Mouse (Mus musculus): ENCODE data around the gene Zfp740. TPM values are rescaled to one million over a fixed set of nuclear protein-coding genes. Genes with fewer than 3 reads are reported as not detected.

Zfp740 gene
- polyA plus RNA-seq, 1 experiment from 2014 or later = 28.4 TPM

DNA sequence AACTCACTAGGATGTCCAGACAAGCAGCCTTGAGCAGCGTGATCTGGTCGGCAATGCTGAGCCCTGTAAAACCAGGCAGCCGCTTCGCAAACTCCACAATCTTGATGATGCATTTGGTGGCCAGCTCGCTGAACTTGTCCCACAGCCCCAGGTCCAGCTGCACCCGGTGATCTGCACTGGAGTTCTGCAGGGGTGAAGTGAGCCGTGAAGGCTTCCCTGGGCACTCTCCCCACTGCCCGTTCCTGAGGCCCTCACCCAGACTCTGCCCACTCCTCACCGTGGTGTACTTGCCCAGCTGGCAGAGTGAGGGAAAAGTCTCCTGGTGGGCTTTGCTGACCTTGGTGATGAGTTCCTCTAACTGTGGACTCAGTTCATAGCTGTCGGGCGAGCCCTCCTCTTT, 36.8 kb downstream of the Zfp740 start:
- peaks cover 8 to 13% of the 10 kb centered on the region in 2 experiments; a peak in 3 of 4 replicates for H3K4me1 ChIP-seq (ENCODE audit: control insufficient read depth in 2 of 2, insufficient read depth in 2 of 2, low read length in 2 of 2)
- H3K9me3 ChIP-seq (ENCODE audit: control insufficient read depth, low read length) = no peaks in the 10 kb centered on the region
- peaks cover 31% of the 10 kb centered on the region for H3K27me3 ChIP-seq (ENCODE audit: control insufficient read depth, insufficient read depth, low read length)
- WGBS = 65% methylated on average over 11 of the region's 11 CpGs
- H3K27ac ChIP-seq (replicated peaks in 1 of 2; ENCODE audit: control insufficient read depth in 1 of 2, insufficient read depth in 1 of 2, low read depth in 2 of 2, low read length in 2 of 2) = no peak overlapping the region
- H3K36me3 ChIP-seq (ENCODE audit: control insufficient read depth, insufficient read depth, low read length) = peaks cover 10% of the 10 kb centered on the region; the same call in 1 of the 2 replicates
- H3K4me2 ChIP-seq (ENCODE audit: low read length) = no peak overlapping the region
- no peak for ATAC-seq (ENCODE audit: insufficient number of reproducible peaks, insufficient read depth, low FRiP score, low read depth)
- H3K4me3 ChIP-seq (ENCODE audit: control insufficient read depth in 1 of 2, insufficient read depth in 1 of 2, low read depth in 1 of 2, low read length in 2 of 2) = no peak overlapping the region
- no peak overlapping the region for H3K9ac ChIP-seq (ENCODE audit: low read length)

DNA sequence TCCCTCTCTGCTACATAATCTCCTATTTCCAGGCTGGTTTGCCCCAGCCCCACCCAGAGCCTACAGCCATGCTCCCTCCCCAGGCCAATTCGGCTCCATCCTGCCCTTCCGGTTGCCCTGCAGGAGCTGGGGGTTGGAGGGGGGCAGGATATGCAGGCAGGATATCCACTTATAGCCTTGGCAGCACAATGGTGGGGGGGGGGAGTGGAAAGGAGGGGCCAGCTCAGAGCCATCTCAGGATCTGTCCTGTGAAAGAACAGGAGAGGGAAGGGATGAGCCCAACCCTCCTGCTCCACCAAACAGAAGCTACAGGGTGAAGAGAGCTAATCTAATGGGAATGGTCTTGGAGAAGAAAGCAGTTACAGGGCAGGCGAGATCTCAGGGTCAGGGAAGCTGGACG, 37.6 kb downstream of the Zfp740 start:
- no peak for ATAC-seq (ENCODE audit: insufficient number of reproducible peaks, insufficient read depth, low FRiP score, low read depth)
- Histone ChIP-seq H3K27ac (replicated peaks in 1 of 2; ENCODE audit: control insufficient read depth in 1 of 2, insufficient read depth in 1 of 2, low read depth in 2 of 2, low read length in 2 of 2) (peak overlapping the region in 1 of 2 experiments; percentile 57; a peak in 1 of 4 replicates), H3K9ac (ENCODE audit: low read length) (no peak overlapping the region), H3K4me3 (ENCODE audit: control insufficient read depth in 1 of 2, insufficient read depth in 1 of 2, low read depth in 1 of 2, low read length in 2 of 2) (no peak overlapping the region), H3K36me3 (ENCODE audit: control insufficient read depth, insufficient read depth, low read length) (peaks cover 9% of the 10 kb centered on the region; the same call in 1 of the 2 replicates), H3K4me1 (ENCODE audit: control insufficient read depth in 2 of 2, insufficient read depth in 2 of 2, low read length in 2 of 2) (peaks cover 10 to 16% of the 10 kb centered on the region in 2 experiments; a peak in 3 of 4 replicates), H3K4me2 (ENCODE audit: low read length) (no peak overlapping the region), H3K9me3 (ENCODE audit: control insufficient read depth, low read length) (no peaks in the 10 kb centered on the region), H3K27me3 (ENCODE audit: control insufficient read depth, insufficient read depth, low read length) (peaks cover 39% of the 10 kb centered on the region)
- WGBS = 71% methylated on average over 4 of the region's 4 CpGs

DNA sequence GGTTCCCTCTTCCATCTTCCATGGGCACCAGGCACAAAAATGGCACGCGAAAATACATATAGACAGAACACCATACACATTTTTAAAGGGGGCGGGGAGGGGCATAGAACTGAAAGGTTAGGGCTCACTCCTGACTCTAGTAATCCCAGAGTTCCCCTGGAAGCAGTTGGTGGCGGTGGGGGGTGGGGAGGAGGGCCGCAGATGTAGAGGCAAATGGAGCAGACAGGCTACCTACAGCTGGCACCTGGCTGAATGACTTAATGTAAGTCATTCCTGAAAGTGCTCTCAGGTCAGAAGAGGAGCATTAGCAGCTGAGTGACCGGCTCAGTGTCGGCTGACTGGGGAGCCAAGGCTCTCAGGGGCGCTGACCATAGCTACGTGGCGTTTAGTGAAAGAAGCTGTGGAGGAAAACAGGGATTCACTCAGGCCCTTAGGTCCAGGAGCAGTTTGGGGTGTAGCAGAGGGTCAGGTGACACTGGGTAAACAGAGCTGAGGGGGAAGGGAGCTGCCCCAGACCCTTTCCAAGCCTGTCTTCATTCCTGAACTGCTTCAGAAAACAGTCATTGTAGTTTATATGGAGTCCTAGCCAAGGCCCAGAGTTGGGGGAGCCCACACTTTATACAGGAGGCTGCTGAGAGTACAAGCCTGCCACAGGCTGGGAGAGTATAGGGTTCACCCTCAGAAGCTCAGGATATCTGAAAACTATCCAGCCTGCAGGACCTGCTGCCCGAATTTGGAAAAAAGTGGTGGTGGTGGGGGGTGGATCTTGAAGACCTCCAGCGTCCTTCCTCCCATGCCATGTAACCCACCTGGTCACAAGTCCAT, 39.6 kb downstream of the Zfp740 start:
- H3K4me1 ChIP-seq (ENCODE audit: control insufficient read depth in 2 of 2, insufficient read depth in 2 of 2, low read length in 2 of 2) = peaks cover 10 to 20% of the 10 kb centered on the region in 2 experiments; a peak in 3 of 4 replicates
- no peak overlapping the region for H3K9ac ChIP-seq (ENCODE audit: low read length)
- 42% methylated on average over 12 of the region's 12 CpGs for WGBS
- peak overlapping the region; percentile 98; the same call in 1 of the 2 replicates for H3K4me2 ChIP-seq (ENCODE audit: low read length)
- ATAC-seq (ENCODE audit: insufficient number of reproducible peaks, insufficient read depth, low FRiP score, low read depth) = no peak
- no peaks in the 10 kb centered on the region for H3K9me3 ChIP-seq (ENCODE audit: control insufficient read depth, low read length)
- H3K4me3 ChIP-seq (ENCODE audit: control insufficient read depth in 1 of 2, insufficient read depth in 1 of 2, low read depth in 1 of 2, low read length in 2 of 2) = no peak overlapping the region
- no peak overlapping the region for H3K27ac ChIP-seq (replicated peaks in 1 of 2; ENCODE audit: control insufficient read depth in 1 of 2, insufficient read depth in 1 of 2, low read depth in 2 of 2, low read length in 2 of 2)
- peaks cover 44% of the 10 kb centered on the region for H3K27me3 ChIP-seq (ENCODE audit: control insufficient read depth, insufficient read depth, low read length)
- H3K36me3 ChIP-seq (ENCODE audit: control insufficient read depth, insufficient read depth, low read length) = peaks cover 9% of the 10 kb centered on the region; the same call in 1 of the 2 replicates

DNA sequence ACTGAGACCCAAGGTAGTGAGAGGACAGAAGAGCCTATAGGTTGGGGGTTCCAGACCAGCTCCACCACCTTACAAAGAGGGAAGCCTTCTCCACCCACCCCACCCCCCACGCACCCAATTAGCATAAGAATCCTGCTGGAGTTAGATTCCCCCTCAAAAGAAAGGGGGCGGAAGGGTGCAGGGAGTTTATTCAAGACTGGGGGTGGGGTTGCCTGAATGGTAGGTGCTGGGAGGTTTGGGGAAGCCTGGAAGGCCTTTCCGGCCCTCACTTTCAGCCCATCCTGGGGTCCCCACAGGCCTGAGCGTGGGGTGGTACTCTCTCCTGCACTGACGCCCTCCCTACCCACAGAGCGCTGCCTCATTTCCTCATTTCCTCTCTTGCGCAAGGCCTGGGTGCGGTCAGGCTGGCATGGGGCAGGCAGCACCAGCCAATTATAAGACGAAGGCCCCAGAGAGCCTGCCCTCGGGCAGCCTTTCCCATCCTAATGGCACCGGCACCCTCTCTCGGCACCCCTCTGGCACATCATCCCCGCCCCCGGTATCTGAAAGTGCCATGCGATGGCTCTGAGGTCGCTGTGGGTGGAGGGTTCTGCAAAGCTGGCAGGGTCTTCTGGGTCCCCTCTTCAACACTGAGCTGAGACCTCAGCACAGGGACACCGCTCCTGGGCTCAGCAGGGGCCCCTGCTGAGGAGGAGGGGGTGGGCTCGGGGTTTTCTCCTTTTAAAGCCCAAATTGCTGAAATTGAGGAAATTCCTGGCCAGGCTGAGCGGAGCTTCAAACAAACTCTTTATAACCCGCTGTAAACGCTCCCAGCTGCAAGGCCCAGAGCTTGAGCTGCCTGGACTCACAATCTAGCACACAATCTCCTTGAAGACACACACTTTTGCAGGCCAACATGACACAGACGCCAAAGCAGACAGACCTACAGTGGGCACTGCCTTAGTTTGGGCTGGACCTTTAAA, 40.5 kb downstream of the Zfp740 start:
- H3K27me3 ChIP-seq (ENCODE audit: control insufficient read depth, insufficient read depth, low read length) = peaks cover 45% of the 10 kb centered on the region
- peak overlapping the region; percentile 54 for H3K9ac ChIP-seq (ENCODE audit: low read length)
- H3K9me3 ChIP-seq (ENCODE audit: control insufficient read depth, low read length) = no peaks in the 10 kb centered on the region
- no peak for ATAC-seq (ENCODE audit: insufficient number of reproducible peaks, insufficient read depth, low FRiP score, low read depth)
- H3K4me3 ChIP-seq (ENCODE audit: control insufficient read depth in 1 of 2, insufficient read depth in 1 of 2, low read depth in 1 of 2, low read length in 2 of 2) = no peak overlapping the region; a peak in 1 of 4 replicates
- 0 out of 4 replicates have a peak overlapping the region, but pooled peaks of 1 of the 2 experiments have one; percentile 12 for H3K27ac ChIP-seq (replicated peaks in 1 of 2; ENCODE audit: control insufficient read depth in 1 of 2, insufficient read depth in 1 of 2, low read depth in 2 of 2, low read length in 2 of 2)
- peaks cover 10 to 20% of the 10 kb centered on the region in 2 experiments; a peak in 3 of 4 replicates for H3K4me1 ChIP-seq (ENCODE audit: control insufficient read depth in 2 of 2, insufficient read depth in 2 of 2, low read length in 2 of 2)
- H3K4me2 ChIP-seq (ENCODE audit: low read length) = peak overlapping the region; percentile 98
- 27% methylated on average over 22 of the region's 22 CpGs for whole genome bisulfite sequencing
- peaks cover 6% of the 10 kb centered on the region; the same call in 1 of the 2 replicates for H3K36me3 ChIP-seq (ENCODE audit: control insufficient read depth, insufficient read depth, low read length)

DNA sequence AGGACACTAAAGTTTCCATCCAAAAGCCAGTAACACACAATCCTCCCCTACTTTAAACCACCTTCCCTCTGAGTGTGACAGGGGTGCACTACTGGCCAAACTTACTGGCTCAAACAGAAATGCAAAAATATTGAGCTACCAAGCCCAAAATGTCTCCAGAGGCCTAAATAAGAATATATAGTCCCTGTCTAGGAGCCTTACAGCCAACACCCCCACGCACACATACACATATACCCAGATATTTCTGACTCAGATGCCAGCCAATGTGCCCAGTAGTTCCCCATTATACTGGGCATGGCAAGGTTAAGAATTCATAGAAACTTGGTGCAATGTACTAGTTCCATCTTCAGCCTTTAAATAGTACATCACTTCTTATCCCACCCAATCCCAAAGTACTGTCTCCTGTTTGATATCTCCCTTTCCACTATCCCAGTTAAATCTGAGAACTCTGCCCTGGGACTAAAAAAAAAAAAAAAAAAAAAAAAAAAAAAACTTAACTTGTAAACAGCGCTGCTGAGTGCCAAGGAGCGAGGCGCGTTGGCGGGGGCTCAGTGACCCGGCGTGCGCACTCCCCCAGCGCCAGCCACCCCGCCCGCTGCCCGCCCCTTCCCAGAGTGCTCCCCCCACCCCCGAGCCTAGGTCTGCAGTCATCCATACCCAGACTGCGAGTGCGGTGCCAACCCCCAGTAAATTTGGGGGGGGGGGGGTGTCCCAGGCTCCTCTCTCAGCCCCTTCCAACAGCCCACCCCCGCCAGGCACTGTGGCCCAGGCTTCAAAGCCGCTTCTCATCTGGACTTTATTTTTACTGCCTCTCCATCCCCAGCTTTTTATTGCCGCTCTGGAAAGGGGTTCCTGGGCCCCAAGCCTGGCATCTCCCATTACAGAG, 41.5 kb downstream of the Zfp740 start:
- Histone ChIP-seq H3K9ac (ENCODE audit: low read length) (peak overlapping the region; percentile 76), H3K36me3 (ENCODE audit: control insufficient read depth, insufficient read depth, low read length) (no peaks in the 10 kb centered on the region), H3K4me3 (ENCODE audit: control insufficient read depth in 1 of 2, insufficient read depth in 1 of 2, low read depth in 1 of 2, low read length in 2 of 2) (peak overlapping the region; percentile 61 to 62), H3K27ac (replicated peaks in 1 of 2; ENCODE audit: control insufficient read depth in 1 of 2, insufficient read depth in 1 of 2, low read depth in 2 of 2, low read length in 2 of 2) (0 out of 4 replicates have a peak overlapping the region, but pooled peaks of 1 of the 2 experiments have one; percentile 14), H3K9me3 (ENCODE audit: control insufficient read depth, low read length) (no peaks in the 10 kb centered on the region), H3K4me1 (ENCODE audit: control insufficient read depth in 2 of 2, insufficient read depth in 2 of 2, low read length in 2 of 2) (peaks cover 18 to 27% of the 10 kb centered on the region in 2 experiments), H3K27me3 (ENCODE audit: control insufficient read depth, insufficient read depth, low read length) (peaks cover 50% of the 10 kb centered on the region), H3K4me2 (ENCODE audit: low read length) (peak overlapping the region; percentile 98)
- 9% methylated on average over 18 of the region's 19 CpGs for WGBS
- no peak for ATAC-seq (ENCODE audit: insufficient number of reproducible peaks, insufficient read depth, low FRiP score, low read depth)

DNA sequence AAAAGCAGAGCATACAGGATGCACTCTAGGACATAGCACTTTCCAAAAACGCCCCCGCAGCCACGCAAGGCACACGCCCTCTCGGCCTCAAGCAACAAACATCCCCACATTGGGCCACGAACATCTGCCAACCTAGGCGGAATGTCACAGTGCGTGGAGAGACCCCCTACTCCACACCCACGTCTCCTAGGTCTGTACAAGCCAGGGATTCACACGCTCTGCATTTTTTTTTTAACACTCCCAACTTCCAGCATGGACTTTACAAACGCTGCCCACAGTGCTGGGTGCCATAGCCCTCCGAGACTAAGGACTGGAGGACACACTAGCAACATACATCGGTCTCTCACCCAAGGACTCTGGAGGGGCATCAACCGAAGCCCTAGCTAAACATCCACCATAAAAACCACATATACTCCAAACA, 42.4 kb downstream of the Zfp740 start:
- peak overlapping the region; percentile 53 to 88 for H3K27ac ChIP-seq (replicated peaks in 1 of 2; ENCODE audit: control insufficient read depth in 1 of 2, insufficient read depth in 1 of 2, low read depth in 2 of 2, low read length in 2 of 2)
- H3K36me3 ChIP-seq (ENCODE audit: control insufficient read depth, insufficient read depth, low read length) = no peaks in the 10 kb centered on the region
- H3K9ac ChIP-seq (ENCODE audit: low read length) = peak overlapping the region; percentile 76
- H3K4me1 ChIP-seq (ENCODE audit: control insufficient read depth in 2 of 2, insufficient read depth in 2 of 2, low read length in 2 of 2) = peaks cover 21 to 31% of the 10 kb centered on the region in 2 experiments
- H3K4me2 ChIP-seq (ENCODE audit: low read length) = peak overlapping the region; percentile 98
- H3K9me3 ChIP-seq (ENCODE audit: control insufficient read depth, low read length) = no peaks in the 10 kb centered on the region
- ATAC-seq (ENCODE audit: insufficient number of reproducible peaks, insufficient read depth, low FRiP score, low read depth) = no peak
- peak overlapping the region; percentile 61 to 62 for H3K4me3 ChIP-seq (ENCODE audit: control insufficient read depth in 1 of 2, insufficient read depth in 1 of 2, low read depth in 1 of 2, low read length in 2 of 2)
- peaks cover 50% of the 10 kb centered on the region for H3K27me3 ChIP-seq (ENCODE audit: control insufficient read depth, insufficient read depth, low read length)
- WGBS = 6% methylated on average over 14 of the region's 14 CpGs
